Mouse (Mus musculus): ENCODE measurements around the gene Pkm.

DNA sequence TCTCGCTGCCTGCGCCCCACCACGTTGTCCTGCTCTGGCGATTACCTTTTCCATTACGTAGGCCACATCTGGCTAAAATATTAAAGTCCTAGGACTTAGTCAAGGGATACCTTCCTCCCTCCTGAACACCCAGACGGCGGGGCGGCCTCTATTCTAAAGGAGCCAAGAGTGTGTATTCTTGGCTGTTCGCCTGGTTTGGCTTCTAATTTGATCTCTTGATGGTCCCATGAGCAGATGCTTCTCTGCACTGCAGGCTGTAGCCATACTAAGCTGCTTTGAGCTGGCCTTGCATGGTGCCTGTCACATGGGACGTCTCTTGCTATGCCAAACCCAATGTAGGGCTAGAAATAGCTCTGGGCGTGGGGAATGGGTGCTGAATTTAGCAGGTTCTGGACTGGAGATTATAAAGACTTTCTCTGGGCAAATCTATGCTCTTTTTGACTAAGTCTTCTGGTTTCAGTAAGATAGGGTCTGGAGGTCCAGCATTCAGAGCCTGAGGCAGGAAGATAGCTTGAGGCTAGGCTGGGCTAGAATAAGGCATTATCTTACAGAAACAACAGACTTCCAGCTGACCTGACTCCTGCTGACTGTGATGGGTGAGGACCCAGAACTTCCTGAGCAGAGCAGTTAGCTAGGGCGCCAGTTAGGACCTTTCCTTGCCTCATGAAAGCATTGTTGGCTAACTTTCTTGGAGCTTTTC is 16.2 kb downstream of the Pkm start:
- TF ChIP-seq CTCF (IDR thresholded peaks at IDR 0.05; ENCODE audit: control insufficient read depth, insufficient read depth, insufficient replicate concordance, low read depth, low read length) (no peak), POLR2A (IDR thresholded peaks at IDR 0.05; ENCODE audit: control insufficient read depth, low read depth, low read length) (no peak)

All from testis, adult 2 months (tissue).